ENCODE assay signal across 27 mouse cellular contexts in the genomic region with DNA sequence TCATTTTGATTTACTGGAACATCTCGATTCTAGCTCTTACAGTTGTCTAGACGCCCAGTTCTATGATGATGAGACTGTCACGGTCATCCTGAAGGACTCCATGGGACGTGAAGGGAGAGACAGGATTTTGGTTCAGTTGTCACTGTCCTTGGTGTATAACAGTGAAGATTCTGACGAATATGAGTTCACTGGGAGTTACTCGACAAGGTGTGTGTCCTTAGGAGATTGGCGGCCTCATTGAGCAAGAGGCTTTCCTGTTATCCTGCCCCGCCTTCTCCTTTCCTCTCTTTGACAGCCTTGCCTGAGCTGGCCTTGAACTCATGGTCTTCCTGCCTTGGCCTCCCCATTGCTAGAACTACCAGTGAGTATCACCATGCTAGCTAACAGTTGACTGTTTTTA.
"Had no signal": no experiment of that assay in that cellular context is flagged by ENCODE, and none has a peak within 500 bp of the region (broad histone marks: within the 10 kb centered on the region; RNA-seq: fewer than 3 reads in every experiment).

No protein-coding gene starts in this region.

- DNase-seq: gastrocnemius, adult 2 months; gastrocnemius, postnatal 10 days; gastrocnemius, postnatal 25 days; heart, adult 2 months; heart, postnatal 10 days; heart, postnatal 4 days; kidney, adult 18-20 months; kidney, adult 8-10 months; kidney, postnatal 10 days; kidney, postnatal 25 days; kidney, postnatal 4 days; left cerebral cortex, postnatal 4 days had no signal

- H3K9ac ChIP-seq: heart, embryonic 12.5 days; hindbrain, embryonic 12.5 days; hindbrain, embryonic 14.5 days; intestine, embryonic 15.5 days; limb, embryonic 13.5 days; limb, embryonic 15.5 days; liver, embryonic 12.5 days; liver, embryonic 14.5 days had no signal

- H3K4me3 ChIP-seq: gastrocnemius, adult 2 months; heart, adult 2 months; heart, embryonic 10.5 days; heart, embryonic 12.5 days; hindbrain, embryonic 10.5 days; hindbrain, embryonic 12.5 days; intestine, embryonic 15.5 days; layer of hippocampus, adult 2 months; left cerebral cortex, adult 2 months; limb, embryonic 13.5 days; limb, embryonic 15.5 days; liver, embryonic 12.5 days had no signal

- H3K27me3 ChIP-seq: heart, embryonic 12.5 days; hindbrain, embryonic 12.5 days; intestine, embryonic 15.5 days; limb, embryonic 13.5 days; limb, embryonic 15.5 days; liver, embryonic 12.5 days had no signal

- ATAC-seq: hindbrain, embryonic 16.5 days; inflammation-experienced regulatory T-cells, adult 6 months; intestine, embryonic 15.5 days; intestine, postnatal 0 days; liver, embryonic 12.5 days had no signal

- H3K27ac ChIP-seq: gastrocnemius, adult 2 months; heart, adult 2 months; heart, embryonic 10.5 days; hindbrain, embryonic 10.5 days; hindbrain, embryonic 12.5 days; hindbrain, embryonic 14.5 days; intestine, embryonic 15.5 days; layer of hippocampus, adult 2 months; left cerebral cortex, adult 2 months; limb, embryonic 13.5 days; limb, embryonic 15.5 days; liver, embryonic 12.5 days; liver, embryonic 14.5 days had no signal

- H3K9me3 ChIP-seq: heart, embryonic 10.5 days; heart, embryonic 12.5 days; hindbrain, embryonic 10.5 days; hindbrain, embryonic 12.5 days; intestine, embryonic 15.5 days; limb, embryonic 13.5 days; limb, embryonic 15.5 days; liver, embryonic 12.5 days had no signal

- H3K4me2 ChIP-seq: heart, embryonic 12.5 days; hindbrain, embryonic 12.5 days; hindbrain, embryonic 14.5 days; intestine, embryonic 15.5 days; limb, embryonic 13.5 days; limb, embryonic 15.5 days; liver, embryonic 12.5 days had no signal

- H3K4me1 ChIP-seq: heart, embryonic 10.5 days; heart, embryonic 12.5 days; hindbrain, embryonic 10.5 days; hindbrain, embryonic 12.5 days; intestine, embryonic 15.5 days; limb, embryonic 15.5 days; liver, embryonic 12.5 days had no signal
